Mouse (Mus musculus): ENCODE data around the gene Ptprr.

The Ptprr gene

GRCm38 (mm10) chr10:116191724-116192123 is 173.7 kb downstream of the Ptprr start:
- no peak overlapping the region for H3K4me3 ChIP-seq (replicated peaks; ENCODE audit: low read length)
- 0 out of 2 replicates have a peak, but pooled peaks cover 2% of the 10 kb centered on the region for H3K9me3 ChIP-seq (ENCODE audit: low read length)
- TF ChIP-seq NANOG (IDR thresholded peaks at IDR 0.05; ENCODE audit: borderline replicate concordance, low read length) = no peak
- H3K27me3 ChIP-seq (ENCODE audit: insufficient read depth, low read length) = peaks cover 6% of the 10 kb centered on the region; the same call in 1 of the 2 replicates
- H3K36me3 ChIP-seq (ENCODE audit: insufficient read depth, low read length) = no peaks in the 10 kb centered on the region
- H3K4me1 ChIP-seq (replicated peaks; ENCODE audit: low read depth, low read length) = no peaks in the 10 kb centered on the region

- Histone ChIP-seq H3K27me3 (ENCODE audit: insufficient read depth, low read length) (peaks cover 6% of the 10 kb centered on the region; the same call in 1 of the 2 replicates), H3K4me3 (replicated peaks; ENCODE audit: low read length) (no peak overlapping the region), H3K36me3 (ENCODE audit: insufficient read depth, low read length) (no peaks in the 10 kb centered on the region), H3K4me1 (replicated peaks; ENCODE audit: low read depth, low read length) (peaks cover 4% of the 10 kb centered on the region; the same call in 1 of the 2 replicates), H3K9me3 (ENCODE audit: low read length) (0 out of 2 replicates have a peak, but pooled peaks cover 2% of the 10 kb centered on the region)
- TF ChIP-seq POU5F1 (IDR thresholded peaks at IDR 0.05; ENCODE audit: borderline replicate concordance, low read length) (no peak), CTCF (conservative IDR thresholded peaks at IDR 0.05; ENCODE audit: low read length) (no peak), NANOG (IDR thresholded peaks at IDR 0.05; ENCODE audit: borderline replicate concordance, low read length) (no peak)
Observed at GRCm38 (mm10) chr10:116192293-116192692, 174.3 kb downstream of the Ptprr start.

- Histone ChIP-seq H3K4me3 (replicated peaks; ENCODE audit: low read length) (no peak overlapping the region), H3K27me3 (ENCODE audit: insufficient read depth, low read length) (peaks cover 6% of the 10 kb centered on the region; the same call in 1 of the 2 replicates), H3K9me3 (ENCODE audit: low read length) (0 out of 2 replicates have a peak, but pooled peaks cover 2% of the 10 kb centered on the region), H3K36me3 (ENCODE audit: insufficient read depth, low read length) (no peaks in the 10 kb centered on the region), H3K4me1 (replicated peaks; ENCODE audit: low read depth, low read length) (peaks cover 4% of the 10 kb centered on the region; the same call in 1 of the 2 replicates)
- TF ChIP-seq NANOG (IDR thresholded peaks at IDR 0.05; ENCODE audit: borderline replicate concordance, low read length) (no peak), POU5F1 (IDR thresholded peaks at IDR 0.05; ENCODE audit: borderline replicate concordance, low read length) (no peak), CTCF (conservative IDR thresholded peaks at IDR 0.05; ENCODE audit: low read length) (no peak)
Observed at GRCm38 (mm10) chr10:116194409-116194808, 176.4 kb downstream of the Ptprr start.

- TF ChIP-seq NANOG (IDR thresholded peaks at IDR 0.05; ENCODE audit: borderline replicate concordance, low read length) = no peak
- TF ChIP-seq CTCF (conservative IDR thresholded peaks at IDR 0.05; ENCODE audit: low read length) = peak; percentile 30; the same call in 1 of the 2 replicates
- Histone ChIP-seq H3K27me3 (ENCODE audit: insufficient read depth, low read length) (peaks cover 6% of the 10 kb centered on the region; the same call in 1 of the 2 replicates), H3K36me3 (ENCODE audit: insufficient read depth, low read length) (no peaks in the 10 kb centered on the region), H3K9me3 (ENCODE audit: low read length) (0 out of 2 replicates have a peak, but pooled peaks cover 2% of the 10 kb centered on the region), H3K4me1 (replicated peaks; ENCODE audit: low read depth, low read length) (peaks cover 4% of the 10 kb centered on the region; the same call in 1 of the 2 replicates), H3K4me3 (replicated peaks; ENCODE audit: low read length) (no peak overlapping the region)
Observed at GRCm38 (mm10) chr10:116196596-116197415, 178.8 kb downstream of the Ptprr start.

- peaks cover 4% of the 10 kb centered on the region; the same call in 1 of the 2 replicates for H3K4me1 ChIP-seq (replicated peaks; ENCODE audit: low read depth, low read length)
- TF ChIP-seq NANOG (IDR thresholded peaks at IDR 0.05; ENCODE audit: borderline replicate concordance, low read length) = no peak
- TF ChIP-seq CTCF (conservative IDR thresholded peaks at IDR 0.05; ENCODE audit: low read length) = peak; percentile 57
- H3K4me3 ChIP-seq (replicated peaks; ENCODE audit: low read length) = no peak overlapping the region
- H3K36me3 ChIP-seq (ENCODE audit: insufficient read depth, low read length) = no peaks in the 10 kb centered on the region
- H3K27me3 ChIP-seq (ENCODE audit: insufficient read depth, low read length) = peaks cover 5% of the 10 kb centered on the region; the same call in 1 of the 2 replicates
- 0 out of 2 replicates have a peak, but pooled peaks cover 2% of the 10 kb centered on the region for H3K9me3 ChIP-seq (ENCODE audit: low read length)
Observed at GRCm38 (mm10) chr10:116197416-116197939, 179.5 kb downstream of the Ptprr start.

GRCm38 (mm10) chr10:116199035-116199434 is 181.0 kb downstream of the Ptprr start:
- no peak for TF ChIP-seq NANOG (IDR thresholded peaks at IDR 0.05; ENCODE audit: borderline replicate concordance, low read length)
- peak; percentile 61 for TF ChIP-seq CTCF (conservative IDR thresholded peaks at IDR 0.05; ENCODE audit: low read length)
- Histone ChIP-seq H3K9me3 (ENCODE audit: low read length) (no peaks in the 10 kb centered on the region), H3K36me3 (ENCODE audit: insufficient read depth, low read length) (no peaks in the 10 kb centered on the region), H3K4me1 (replicated peaks; ENCODE audit: low read depth, low read length) (peaks cover 4% of the 10 kb centered on the region; the same call in 1 of the 2 replicates), H3K27me3 (ENCODE audit: insufficient read depth, low read length) (no peaks in the 10 kb centered on the region; the same call in 1 of the 2 replicates), H3K4me3 (replicated peaks; ENCODE audit: low read length) (no peak overlapping the region)

- H3K4me1 ChIP-seq (replicated peaks; ENCODE audit: low read depth, low read length) = peaks cover 4% of the 10 kb centered on the region; the same call in 1 of the 2 replicates
- TF ChIP-seq NANOG (IDR thresholded peaks at IDR 0.05; ENCODE audit: borderline replicate concordance, low read length) = no peak
- TF ChIP-seq CTCF (conservative IDR thresholded peaks at IDR 0.05; ENCODE audit: low read length) = no peak
- TF ChIP-seq POU5F1 (IDR thresholded peaks at IDR 0.05; ENCODE audit: borderline replicate concordance, low read length) = no peak
- H3K9me3 ChIP-seq (ENCODE audit: low read length) = no peaks in the 10 kb centered on the region
- H3K36me3 ChIP-seq (ENCODE audit: insufficient read depth, low read length) = no peaks in the 10 kb centered on the region
- no peak overlapping the region for H3K4me3 ChIP-seq (replicated peaks; ENCODE audit: low read length)
- no peaks in the 10 kb centered on the region for H3K27me3 ChIP-seq (ENCODE audit: insufficient read depth, low read length)
Observed at GRCm38 (mm10) chr10:116201542-116201941, 183.5 kb downstream of the Ptprr start.

GRCm38 (mm10) chr10:116205580-116206358 is 187.8 kb downstream of the Ptprr start:
- Histone ChIP-seq H3K4me1 (replicated peaks; ENCODE audit: low read depth, low read length) (no peaks in the 10 kb centered on the region), H3K27me3 (ENCODE audit: insufficient read depth, low read length) (no peaks in the 10 kb centered on the region), H3K9me3 (ENCODE audit: low read length) (no peaks in the 10 kb centered on the region), H3K36me3 (ENCODE audit: insufficient read depth, low read length) (no peaks in the 10 kb centered on the region), H3K4me3 (replicated peaks; ENCODE audit: low read length) (no peak overlapping the region)
- TF ChIP-seq CTCF (conservative IDR thresholded peaks at IDR 0.05; ENCODE audit: low read length) (no peak), NANOG (IDR thresholded peaks at IDR 0.05; ENCODE audit: borderline replicate concordance, low read length) (no peak), POU5F1 (IDR thresholded peaks at IDR 0.05; ENCODE audit: borderline replicate concordance, low read length) (no peak)

Measured in E14TG2a.4 (cell line).